10 mouse cellular contexts compared by ENCODE assay signal in genomic region chr1:162075416-162075815, GRCm38 (mm10).
DNase-seq lines count a peak whose midpoint lies in the region; ATAC-seq lines count a peak whose summit lies in the region.
"Had no signal": no experiment of that assay in that cellular context is flagged by ENCODE, and none has a peak within 500 bp of the region (broad histone marks: within the 10 kb centered on the region; RNA-seq: fewer than 3 reads in every experiment).

No protein-coding gene starts in this region.

- H3K36me3 ChIP-seq in heart, embryonic 12.5 days: no peaks in the 10 kb centered on the region
- no peaks in the 10 kb centered on the region for H3K36me3 ChIP-seq in lung, embryonic 16.5 days (ENCODE audit: control insufficient read depth, insufficient read depth, low read length)
- no peaks in the 10 kb centered on the region for H3K36me3 ChIP-seq in heart, embryonic 16.5 days (ENCODE audit: control insufficient read depth, insufficient read depth)
- no peaks in the 10 kb centered on the region for H3K36me3 ChIP-seq in stomach, embryonic 15.5 days
- H3K36me3 ChIP-seq: liver, embryonic 13.5 days had no signal

- H3K9me3 ChIP-seq in heart, embryonic 12.5 days (replicated peaks): no peaks in the 10 kb centered on the region
- no peaks in the 10 kb centered on the region for H3K9me3 ChIP-seq in lung, embryonic 16.5 days (ENCODE audit: control insufficient read depth, low read length)
- H3K9me3 ChIP-seq in heart, embryonic 16.5 days (replicated peaks; ENCODE audit: control insufficient read depth, low read length): no peaks in the 10 kb centered on the region
- no peaks in the 10 kb centered on the region for H3K9me3 ChIP-seq in stomach, embryonic 15.5 days
- H3K9me3 ChIP-seq: liver, embryonic 13.5 days had no signal

- no peak overlapping the region for H3K4me3 ChIP-seq in heart, embryonic 12.5 days
- no peak overlapping the region for H3K4me3 ChIP-seq in lung, embryonic 16.5 days (ENCODE audit: low read length)
- H3K4me3 ChIP-seq in heart, embryonic 16.5 days (ENCODE audit: low read length): no peak overlapping the region
- H3K4me3 ChIP-seq in stomach, embryonic 15.5 days (replicated peaks): no peak overlapping the region
- H3K4me3 ChIP-seq: liver, embryonic 13.5 days had no signal

- intact Hi-C loops in heart, postnatal 14 days (cut with DNase I): no loop called here

- no peaks in the 10 kb centered on the region for H3K27me3 ChIP-seq in heart, embryonic 12.5 days (replicated peaks)
- H3K27me3 ChIP-seq in lung, embryonic 16.5 days (ENCODE audit: control insufficient read depth, insufficient read depth, low read depth, low read length): no peaks in the 10 kb centered on the region
- no peaks in the 10 kb centered on the region for H3K27me3 ChIP-seq in heart, embryonic 16.5 days (ENCODE audit: control insufficient read depth, insufficient read depth, low read length)
- H3K27me3 ChIP-seq in stomach, embryonic 15.5 days (replicated peaks): no peaks in the 10 kb centered on the region
- H3K27me3 ChIP-seq: liver, embryonic 13.5 days had no signal

- ATAC-seq in heart, embryonic 12.5 days (ENCODE audit: insufficient number of reproducible peaks, low FRiP score): no peak
- ATAC-seq in lung, embryonic 16.5 days (ENCODE audit: low read depth): peak; percentile 59; the same call in 1 of the 2 replicates
- no peak for ATAC-seq in heart, embryonic 16.5 days (replicated peaks; ENCODE audit: extremely low read depth, insufficient read depth, low FRiP score)
- ATAC-seq in stomach, embryonic 15.5 days (ENCODE audit: insufficient read depth, low FRiP score, low read depth): peak; percentile 51; the same call in 1 of the 2 replicates

- H3K4me1 ChIP-seq in heart, embryonic 12.5 days (replicated peaks): 0 out of 2 replicates have a peak, but pooled peaks cover 2% of the 10 kb centered on the region
- H3K4me1 ChIP-seq in lung, embryonic 16.5 days (replicated peaks; ENCODE audit: control insufficient read depth, insufficient read depth, low read length): peaks cover 28% of the 10 kb centered on the region
- H3K4me1 ChIP-seq in heart, embryonic 16.5 days (ENCODE audit: control insufficient read depth, insufficient read depth, low read length): no peaks in the 10 kb centered on the region
- H3K4me1 ChIP-seq in stomach, embryonic 15.5 days: peaks cover 9% of the 10 kb centered on the region
- H3K4me1 ChIP-seq: liver, embryonic 13.5 days had no signal

- H3K9ac ChIP-seq in heart, embryonic 12.5 days: no peak overlapping the region
- H3K9ac ChIP-seq in lung, embryonic 16.5 days (ENCODE audit: low read length): no peak overlapping the region
- H3K9ac ChIP-seq in heart, embryonic 16.5 days (ENCODE audit: low read length): no peak overlapping the region
- no peak overlapping the region for H3K9ac ChIP-seq in stomach, embryonic 15.5 days
- H3K9ac ChIP-seq: liver, embryonic 13.5 days had no signal

- H3K27ac ChIP-seq in heart, embryonic 12.5 days (ENCODE audit: poor library complexity, severe bottlenecking): peak overlapping the region; percentile 12; the same call in 1 of the 2 replicates
- H3K27ac ChIP-seq in lung, embryonic 16.5 days (ENCODE audit: low read length): peak overlapping the region; percentile 87
- H3K27ac ChIP-seq in heart, embryonic 16.5 days (ENCODE audit: low read length): peak overlapping the region; percentile 46; the same call in 1 of the 2 replicates
- peak overlapping the region; percentile 88 for H3K27ac ChIP-seq in stomach, embryonic 15.5 days
- H3K27ac ChIP-seq: liver, embryonic 13.5 days had no signal

- 66% methylated on average over 4 of the region's 4 CpGs for WGBS in heart, embryonic 12.5 days
- 45% methylated on average over 4 of the region's 4 CpGs for WGBS in lung, embryonic 16.5 days
- WGBS in heart, embryonic 16.5 days: 60% methylated on average over 4 of the region's 4 CpGs
- WGBS in stomach, embryonic 15.5 days: 49% methylated on average over 4 of the region's 4 CpGs

- no peak for DNase-seq in heart, postnatal 14 days
- DNase-seq in lung, postnatal 14 days: no peak
- no peak for DNase-seq in testis, postnatal 10 days (ENCODE audit: low spot score)
- DNase-seq in thymus, postnatal 36 days: no peak
- DNase-seq: kidney, adult 11 months; liver, embryonic 13.5 days had no signal

- H3K4me2 ChIP-seq in heart, embryonic 12.5 days: no peak overlapping the region
- no peak overlapping the region for H3K4me2 ChIP-seq in lung, embryonic 16.5 days (ENCODE audit: low read depth, low read length)
- H3K4me2 ChIP-seq in heart, embryonic 16.5 days (ENCODE audit: low read depth, low read length): no peak overlapping the region
- H3K4me2 ChIP-seq in stomach, embryonic 15.5 days: no peak overlapping the region
- H3K4me2 ChIP-seq: liver, embryonic 13.5 days had no signal

Comparison
In these comparisons a context has a peak if more than half of its experiments do, and no peak if none do; other contexts are left out.
1. ATAC-seq: peak in lung, embryonic 16.5 days (single experiment) and stomach, embryonic 15.5 days (single experiment); none in heart, embryonic 12.5 days (single experiment) and heart, embryonic 16.5 days (single experiment).
2. H3K27ac ChIP-seq: peak in every context shown above with its lines; median percentile 88 in stomach, embryonic 15.5 days; 87 in lung, embryonic 16.5 days; 46 in heart, embryonic 16.5 days; 12 in heart, embryonic 12.5 days.